Mouse (Mus musculus) lung, postnatal 0 days (tissue): ENCODE measurements around the gene Fam186b. TPM values are rescaled to one million over a fixed set of nuclear protein-coding genes. Genes with fewer than 3 reads are reported as not detected.
A peak's percentile ranks its signal among the peaks of the same experiment; 100 is the strongest.

ENCODE experiments used
- ATAC-seq: fragments of 200-750 bp; cut with Nextera tagmentation; 2 replicates; pipeline ENCODE4 v1.8.0; 2017; ENCODE audit warnings: moderate library complexity
- DNase-seq: peaks from one replicate; pipeline ENCODE4 v3.0.0-alpha.2; 2016; ENCODE audit warnings: low spot score
- H3K27ac ChIP-seq: fragments of 300-500 bp; sonication (generic); 2 replicates; pipeline ENCODE4 v1.5.1; 2014; ENCODE audit warnings: antibody characterized with exemption, mild to moderate bottlenecking, low read length, mixed read lengths
- H3K27me3 ChIP-seq: fragments of 300-500 bp; sonication (generic); replicated peaks from 2 replicates; pipeline ENCODE4 v1.6.1; 2014; ENCODE audit warnings: low read length, mixed read lengths; ENCODE audit not compliant: insufficient read depth
- H3K36me3 ChIP-seq: fragments of 300-500 bp; sonication (generic); 2 replicates; pipeline ENCODE4 v1.6.1; 2014; ENCODE audit warnings: low read length, mixed read lengths; ENCODE audit not compliant: insufficient read depth
- H3K4me1 ChIP-seq: fragments of 300-500 bp; sonication (generic); 2 replicates; pipeline ENCODE4 v1.6.1; 2014; ENCODE audit warnings: antibody characterized with exemption, low read depth, low read length, mixed read lengths; ENCODE audit not compliant: insufficient read depth
- H3K4me2 ChIP-seq: fragments of 300-500 bp; sonication (generic); replicated peaks from 2 replicates; pipeline ENCODE4 v1.6.1; 2014; ENCODE audit warnings: low read depth, mild to moderate bottlenecking, low read length, moderate library complexity, mixed read lengths
- H3K4me3 ChIP-seq: fragments of 300-500 bp; sonication (generic); 2 replicates; pipeline ENCODE4 v1.5.1; 2014; ENCODE audit warnings: low read depth, low read length
- H3K9ac ChIP-seq: fragments of 300-500 bp; sonication (generic); replicated peaks from 2 replicates; pipeline ENCODE4 v1.6.1; 2014; ENCODE audit warnings: low read depth, mild to moderate bottlenecking
- H3K9me3 ChIP-seq: fragments of 300-500 bp; sonication (generic); 2 replicates; pipeline ENCODE4 v1.6.1; 2016; ENCODE audit warnings: low read length, mixed read lengths
- CTCF ChIP-seq: IDR thresholded peaks from 2 replicates; pipeline ENCODE4 v1.5.1; 2016; ENCODE audit warnings: antibody characterized with exemption, mild to moderate bottlenecking
- EP300 ChIP-seq: IDR thresholded peaks from 2 replicates; pipeline ENCODE4 v1.6.1; 2016; ENCODE audit warnings: antibody characterized with exemption, mild to moderate bottlenecking, control low read depth
- WGBS: fragments of 180-500 bp; shearing (Covaris S2); extraction: QIAGEN DNeasy Blood & Tissue Kit; methylation state at CpG from one replicate; pipeline ENCODE4 v1.1.7; 2014; 5-methylcytosine and 5-hydroxymethylcytosine counted together
- polyA plus RNA-seq: library from polyadenylated mRNA; unstranded; fragments of >200 nt; fragmentation: Nextera tagmentation; extraction: Ambion mirVana; gene quantifications from 2 replicates; pipeline ENCODE4 v1.2.1, GENCODE M21; 2015

Gene Fam186b
- polyA plus RNA-seq, 1 experiment from 2014 or later, result not detected

DNA sequence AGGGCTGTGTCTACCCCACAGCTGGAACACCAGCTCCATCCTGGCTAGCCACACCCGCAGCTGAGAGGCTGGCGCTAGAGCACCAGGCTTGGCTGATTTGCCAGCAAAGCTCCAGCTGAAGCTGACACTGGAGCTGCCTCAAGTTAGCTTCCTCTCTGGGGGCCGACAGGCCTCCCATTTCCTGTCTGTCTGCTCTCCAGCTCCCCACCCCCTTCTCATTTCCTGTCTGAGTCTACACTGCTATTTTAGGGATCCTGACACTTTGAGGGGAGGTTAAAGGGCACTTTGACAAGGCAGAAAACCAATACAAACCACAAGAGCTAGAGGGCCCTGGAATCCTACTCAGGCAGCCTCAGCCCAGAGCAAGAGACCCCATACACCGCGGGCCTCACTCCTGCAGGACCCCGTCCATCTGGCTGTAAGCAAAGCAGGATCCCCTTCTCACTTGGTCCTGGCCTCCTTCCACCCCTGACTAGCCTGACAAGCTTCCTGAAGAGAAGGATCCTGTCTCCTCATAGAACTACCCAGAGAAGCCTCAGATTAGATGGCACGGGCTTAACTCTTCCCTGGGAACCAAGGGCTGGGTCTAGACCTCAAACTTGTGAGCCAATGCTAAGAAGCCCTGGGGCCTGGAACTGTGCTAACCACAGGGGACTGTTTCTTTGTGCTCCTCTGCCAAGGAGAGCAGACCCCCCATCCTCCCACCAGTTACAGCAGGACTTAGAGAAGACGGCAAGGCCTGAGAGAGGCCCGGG lies 37.4 kb upstream of the Fam186b start:
- ATAC-seq (peak; percentile 93), DNase-seq (peak; percentile 98)
- TF ChIP-seq EP300, result peak; percentile 96
- TF ChIP-seq CTCF, result peak; percentile 39
- Histone ChIP-seq H3K9me3 (no peaks in the 10 kb centered on the region), H3K9ac (no peak overlapping the region), H3K4me3 (no peak overlapping the region), H3K27ac (peak overlapping the region; percentile 91), H3K27me3 (no peaks in the 10 kb centered on the region), H3K4me1 (peaks cover 51% of the 10 kb centered on the region), H3K36me3 (no peaks in the 10 kb centered on the region), H3K4me2 (peak overlapping the region; percentile 17; the same call in 1 of the 2 replicates)
- WGBS, result 20% methylated on average over 9 of the region's 9 CpGs

DNA sequence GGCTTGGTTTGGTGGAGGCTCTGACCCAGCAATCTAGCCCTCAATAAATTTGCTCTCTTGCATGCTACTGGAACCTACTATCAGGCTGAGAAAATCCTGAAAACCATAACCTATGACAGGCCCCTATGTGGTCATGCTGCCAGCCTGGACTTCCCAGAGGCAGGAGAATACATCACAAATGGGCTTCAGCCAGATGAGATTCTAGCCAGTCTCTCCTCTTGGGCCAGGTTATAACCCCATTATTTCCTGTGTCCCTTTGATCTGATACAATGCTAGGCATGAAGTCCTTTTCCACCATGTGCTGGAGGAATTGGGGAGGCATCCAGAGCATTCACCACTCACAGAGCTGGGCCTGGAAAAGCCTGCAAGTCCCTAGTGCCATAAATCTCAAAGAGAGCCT lies 36.4 kb upstream of the Fam186b start:
- Histone ChIP-seq H3K4me3 (no peak overlapping the region), H3K27me3 (no peaks in the 10 kb centered on the region), H3K9ac (no peak overlapping the region), H3K4me2 (no peak overlapping the region), H3K9me3 (no peaks in the 10 kb centered on the region), H3K27ac (peak overlapping the region; percentile 91), H3K36me3 (no peaks in the 10 kb centered on the region), H3K4me1 (peaks cover 51% of the 10 kb centered on the region)
- DNase-seq (no peak), ATAC-seq (no peak)
- TF ChIP-seq EP300 (no peak), CTCF (no peak)

DNA sequence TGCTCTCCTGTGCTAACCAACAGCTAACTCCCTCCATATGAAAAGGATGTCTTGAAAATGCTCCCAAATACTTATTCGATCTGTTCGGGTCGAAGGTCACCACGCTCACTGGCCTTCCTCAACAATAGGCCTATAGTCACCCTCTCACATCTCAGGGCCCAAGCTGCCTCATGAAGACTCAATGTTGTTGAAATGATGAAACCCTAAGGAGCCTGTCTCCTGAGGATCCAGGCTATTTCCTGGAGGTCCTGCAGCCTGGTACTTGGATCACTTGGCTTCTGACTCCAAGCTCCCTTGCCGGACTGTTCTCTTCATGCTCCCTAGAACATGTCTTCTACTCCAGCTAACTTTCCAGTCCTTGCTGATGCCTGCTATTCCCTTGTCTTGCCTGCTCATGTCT lies 35.7 kb upstream of the Fam186b start:
- Histone ChIP-seq H3K9ac (0 out of 2 replicates have a peak overlapping the region, but pooled peaks have one; percentile 3), H3K36me3 (no peaks in the 10 kb centered on the region), H3K9me3 (no peaks in the 10 kb centered on the region), H3K4me3 (no peak overlapping the region), H3K4me1 (peaks cover 50% of the 10 kb centered on the region), H3K4me2 (no peak overlapping the region), H3K27me3 (no peaks in the 10 kb centered on the region), H3K27ac (no peak overlapping the region)
- 86% methylated on average over 5 of the region's 5 CpGs for WGBS
- DNase-seq (no peak), ATAC-seq (no peak)
- TF ChIP-seq EP300 (no peak), CTCF (no peak)

DNA sequence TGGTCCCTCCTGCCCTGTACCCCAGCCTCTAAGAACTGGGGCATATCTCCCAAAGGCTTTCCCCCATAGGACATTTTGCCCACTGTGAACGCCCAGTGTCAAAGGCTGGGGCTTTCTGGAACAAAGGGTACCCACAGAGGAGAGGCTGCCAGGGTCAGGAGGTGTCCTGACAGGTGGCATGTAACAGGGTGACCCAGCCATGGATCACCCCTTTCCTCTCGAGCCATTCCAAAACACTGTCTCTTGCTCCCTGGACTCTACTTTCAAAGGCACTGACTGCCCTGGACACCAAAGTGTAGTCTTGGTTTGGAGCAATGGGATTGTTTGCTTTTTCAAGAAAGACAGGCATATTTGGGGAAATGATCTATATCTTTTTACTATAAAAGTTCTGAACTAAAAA lies 34.6 kb upstream of the Fam186b start:
- no peak for TF ChIP-seq CTCF
- TF ChIP-seq EP300, result no peak
- H3K36me3 ChIP-seq, result peaks cover 3% of the 10 kb centered on the region; the same call in 1 of the 2 replicates
- no peaks in the 10 kb centered on the region for H3K9me3 ChIP-seq
- H3K9ac ChIP-seq, result no peak overlapping the region
- WGBS, result 43% methylated on average over 2 of the region's 2 CpGs
- DNase-seq (no peak), ATAC-seq (no peak)
- H3K4me2 ChIP-seq, result no peak overlapping the region
- H3K27ac ChIP-seq, result no peak overlapping the region
- no peak overlapping the region for H3K4me3 ChIP-seq
- no peaks in the 10 kb centered on the region for H3K27me3 ChIP-seq
- H3K4me1 ChIP-seq, result peaks cover 40% of the 10 kb centered on the region

DNA sequence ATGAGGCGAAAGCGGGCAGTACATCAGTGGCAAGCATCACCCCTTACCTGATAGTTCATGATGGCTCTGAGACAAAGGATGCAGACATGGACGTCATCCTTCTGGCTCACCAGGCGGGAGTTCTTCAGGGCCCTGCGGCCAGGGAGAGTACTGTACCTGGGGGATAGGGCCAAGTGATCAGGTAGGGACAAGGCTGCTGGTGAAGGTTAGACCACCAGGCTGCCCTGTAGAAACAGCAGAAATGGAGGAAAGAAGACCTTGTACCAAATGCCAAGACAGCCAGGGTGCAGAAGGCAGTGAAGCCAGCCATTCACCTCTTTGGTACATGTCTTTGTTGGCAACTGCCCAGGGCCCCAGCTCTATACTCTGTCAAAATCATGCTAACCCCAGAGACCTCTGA lies 32.3 kb upstream of the Fam186b start:
- peaks cover 17% of the 10 kb centered on the region; the same call in 1 of the 2 replicates for H3K36me3 ChIP-seq

DNA sequence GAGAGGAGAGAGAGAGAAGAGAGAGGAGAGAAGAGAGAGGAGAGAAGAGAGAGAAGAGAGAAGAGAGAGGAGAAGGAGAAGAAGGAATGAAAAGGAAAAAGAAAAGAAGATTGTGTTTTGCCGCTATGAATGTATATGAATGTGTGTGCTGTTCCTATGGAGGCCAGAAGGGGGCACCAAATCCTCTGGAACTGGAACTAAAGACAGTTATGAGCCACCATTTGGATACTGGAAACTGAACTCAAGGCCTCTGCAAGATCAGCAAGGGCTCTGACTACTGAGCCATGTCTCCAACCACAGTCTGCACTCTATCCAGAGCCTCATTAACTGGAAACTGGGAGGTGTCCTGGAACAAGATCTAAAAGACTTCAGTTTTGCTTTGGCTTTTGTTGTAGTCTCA lies 31.3 kb upstream of the Fam186b start:
- WGBS, result 65% methylated on average over 1 of the region's 1 CpGs
- no peak overlapping the region for H3K4me3 ChIP-seq
- peak; percentile 82 for TF ChIP-seq CTCF
- TF ChIP-seq EP300, result no peak
- H3K9me3 ChIP-seq, result no peaks in the 10 kb centered on the region
- H3K27ac ChIP-seq, result peak overlapping the region; percentile 51; the same call in 1 of the 2 replicates
- peaks cover 17% of the 10 kb centered on the region; the same call in 1 of the 2 replicates for H3K36me3 ChIP-seq
- peak; percentile 63 for DNase-seq
- H3K4me2 ChIP-seq, result no peak overlapping the region
- H3K9ac ChIP-seq, result no peak overlapping the region
- H3K4me1 ChIP-seq, result peaks cover 7% of the 10 kb centered on the region; the same call in 1 of the 2 replicates
- ATAC-seq, result peak; percentile 28; the same call in 1 of the 2 replicates
- H3K27me3 ChIP-seq, result no peaks in the 10 kb centered on the region

More for the DNA sequence above, 32.3 kb upstream of the Fam186b start:
- Histone ChIP-seq H3K9ac (no peak overlapping the region), H3K4me3 (no peak overlapping the region), H3K4me1 (peaks cover 17% of the 10 kb centered on the region), H3K9me3 (no peaks in the 10 kb centered on the region), H3K27me3 (no peaks in the 10 kb centered on the region), H3K27ac (no peak overlapping the region), H3K4me2 (no peak overlapping the region)
- TF ChIP-seq CTCF (no peak), EP300 (no peak)
- ATAC-seq (no peak), DNase-seq (no peak)
- WGBS, result 86% methylated on average over 5 of the region's 5 CpGs
